Mouse (Mus musculus) testis, adult 2 months (tissue): ENCODE measurements around the gene Uckl1.

Source experiments
- CTCF ChIP-seq: fragments of 200-500 bp; IDR thresholded peaks from 2 replicates; pipeline ENCODE4 v1.5.1; 2012; ENCODE audit warnings: low read depth, mild to moderate bottlenecking, inconsistent platforms, low read length, moderate library complexity; ENCODE audit not compliant: control insufficient read depth, insufficient read depth, insufficient replicate concordance
- POLR2A ChIP-seq: fragments of 200-500 bp; IDR thresholded peaks from 2 replicates; pipeline ENCODE4 v1.6.1; 2012; ENCODE audit warnings: low read depth, mild to moderate bottlenecking, inconsistent platforms, low read length, moderate library complexity; ENCODE audit not compliant: control insufficient read depth

DNA sequence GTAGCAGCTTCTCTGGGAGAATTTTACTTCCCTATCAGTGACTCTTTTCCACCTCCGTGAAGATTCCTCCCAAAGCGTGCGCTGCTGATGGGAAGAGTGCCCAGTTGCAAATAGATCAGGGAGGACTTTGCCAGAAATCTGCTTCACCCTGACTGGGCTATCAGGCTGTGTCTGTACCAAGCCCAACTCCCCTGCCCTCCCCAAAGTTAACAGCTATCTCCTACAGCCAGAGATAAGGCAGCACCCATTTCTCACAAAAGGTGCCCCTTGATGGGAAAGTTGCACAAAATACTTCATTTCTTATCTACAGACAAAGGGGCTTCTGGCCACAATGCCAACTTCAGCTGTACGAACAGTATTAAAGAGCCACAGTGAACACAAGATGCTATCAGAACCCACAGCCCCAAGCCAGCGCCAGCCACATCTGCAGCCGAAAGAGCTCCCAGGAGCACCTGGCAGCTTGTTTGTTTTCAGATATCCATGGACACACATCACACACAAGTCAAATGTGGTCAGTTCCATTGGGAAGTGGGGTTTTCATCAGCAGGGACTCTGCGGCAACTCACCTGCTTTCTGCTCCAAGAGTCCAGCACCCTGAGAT, 6.6 kb downstream of the Uckl1 start:
- no peak for TF ChIP-seq CTCF
- TF ChIP-seq POLR2A: no peak
